Mouse (Mus musculus) spleen, adult 2 months (tissue): ENCODE measurements around the gene Dnajb12.

Experiments
- CTCF ChIP-seq: fragments of 200-500 bp; IDR thresholded peaks from 2 replicates; pipeline ENCODE4 v1.5.1; 2011; ENCODE audit warnings: mild to moderate bottlenecking, inconsistent platforms; ENCODE audit not compliant: insufficient read depth, insufficient read length, insufficient replicate concordance; ENCODE audit errors: extremely low read depth
- POLR2A ChIP-seq: fragments of 200-500 bp; IDR thresholded peaks from 2 replicates; pipeline ENCODE4 v1.6.1; 2011; ENCODE audit warnings: low read depth, low read length, inconsistent platforms

DNA sequence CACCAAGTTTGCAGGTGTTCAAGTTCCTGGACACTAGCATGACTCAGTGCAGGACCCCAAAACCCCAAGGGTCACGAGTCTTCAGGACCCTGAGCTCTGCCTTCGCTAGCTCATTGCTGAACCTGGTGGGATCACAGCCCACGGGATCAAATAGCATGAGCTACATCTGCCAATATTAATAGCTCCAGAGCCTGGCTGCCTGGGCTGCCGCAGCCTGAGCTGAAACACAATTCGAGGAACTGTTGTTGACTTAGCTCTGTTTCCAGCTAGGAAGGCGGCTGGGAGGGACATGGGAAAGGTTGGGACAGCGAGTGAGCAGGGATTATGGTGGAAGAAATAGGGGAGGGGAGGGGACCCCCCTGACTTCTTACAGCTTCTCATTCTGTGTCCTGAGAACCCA, 23.8 kb downstream of the Dnajb12 start:
- TF ChIP-seq CTCF (no peak), POLR2A (no peak)
